Mouse (Mus musculus): ENCODE results near the gene Setdb2. TPM values are rescaled to one million over a fixed set of nuclear protein-coding genes. Genes with fewer than 3 reads are reported as not detected.
A peak's percentile ranks its signal among the peaks of the same experiment; 100 is the strongest.
"Not testable (repeated sequence)": the region's sequence is repeated elsewhere in the genome, so short reads cannot be mapped to it uniquely, and the experiment has no call there.

The Setdb2 gene
- 1 to 10 TPM; 3.8 to 4.0 TPM for total RNA-seq (2021)

DNA sequence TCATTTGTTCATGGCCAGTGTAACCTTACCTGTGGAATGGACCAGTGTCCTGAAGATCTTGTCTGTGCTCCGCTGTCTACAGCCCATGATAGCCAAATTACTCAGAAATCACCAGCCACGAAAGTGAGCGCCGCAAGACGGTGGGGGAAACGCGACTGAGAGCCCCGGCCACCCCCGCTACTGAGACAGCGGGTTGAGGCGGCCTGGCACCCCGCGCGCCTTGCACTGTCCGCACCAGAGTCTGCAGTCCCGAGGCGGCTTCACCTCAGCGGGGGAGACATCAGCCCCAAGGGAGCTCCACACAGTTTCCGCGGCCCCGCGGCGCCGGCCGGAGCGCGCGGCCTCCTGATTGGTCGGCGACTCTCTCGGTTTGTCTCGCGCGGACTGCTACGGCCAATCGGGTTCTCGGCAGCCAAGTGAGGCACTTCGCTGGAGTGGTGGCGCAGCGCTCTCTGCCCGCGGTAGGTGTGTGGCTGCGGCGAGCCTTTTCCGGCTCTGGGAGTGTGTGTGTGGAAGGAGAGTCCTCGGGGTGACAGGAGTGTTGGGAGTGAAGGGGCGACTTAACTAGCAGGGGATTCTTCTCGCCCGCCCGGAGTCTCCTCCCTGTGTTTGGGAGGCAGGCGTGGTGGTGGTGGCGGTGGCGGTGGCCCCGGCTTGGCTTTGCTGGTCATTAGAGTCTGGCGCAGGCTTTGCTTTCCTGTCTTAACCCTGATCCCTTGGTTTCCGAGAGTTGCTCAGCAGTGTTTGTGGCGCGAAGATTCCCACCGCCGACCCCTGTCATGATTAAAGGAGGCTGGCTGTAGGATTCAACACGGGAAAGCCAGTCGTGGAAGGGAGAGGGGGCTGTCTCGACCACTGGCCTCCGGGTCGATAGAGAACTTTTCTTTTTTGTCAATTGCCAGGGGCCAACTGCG lies at the start of gene Setdb2, which contains the start of gene Cab39l:
Gene Setdb2, minus strand, starts transcription at position 327 of the 914 bp plus-strand sequence.
Gene Cab39l, plus strand, starts transcription at position 415 of the 914 bp plus-strand sequence.
- intact Hi-C loops (cut with DNase I) = no loop called here
- DNase-seq (ENCODE audit: extremely low spot score in 1 of 2, low spot score in 2 of 2) = peak; percentile 91 to 94

- DNase-seq (ENCODE audit: extremely low spot score in 1 of 2, low spot score in 2 of 2) = no peak
- intact Hi-C loops (cut with DNase I) = no loop called here
Measured at GRCm38 (mm10) chr14:59485247-59485810, 44.6 kb upstream of the Setdb2 start.

- intact Hi-C loops (cut with DNase I) = no loop called here
- no peak for DNase-seq (ENCODE audit: extremely low spot score in 1 of 2, low spot score in 2 of 2)
Measured at GRCm38 (mm10) chr14:59478699-59479098, 38.0 kb upstream of the Setdb2 start.

DNA sequence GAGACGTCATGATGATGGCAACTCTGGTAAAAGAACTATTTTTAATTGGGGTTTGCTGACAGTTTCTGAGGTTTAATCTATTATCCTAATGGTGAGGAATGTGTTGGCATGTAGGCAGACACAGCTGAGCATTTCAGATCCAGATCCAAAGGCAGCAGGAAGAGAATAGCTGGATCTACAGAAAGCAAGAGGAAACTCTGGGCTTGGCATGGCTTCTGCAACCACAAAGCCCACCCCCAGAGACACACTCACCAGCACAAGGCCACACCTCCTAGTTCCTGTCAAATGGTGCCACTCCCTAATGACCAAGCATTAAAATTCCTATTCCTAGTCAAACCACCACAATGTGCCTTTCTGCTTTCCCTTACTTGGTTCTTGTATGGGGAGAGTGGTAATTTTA lies 30.1 kb upstream of the Setdb2 start:
- no peak for DNase-seq (ENCODE audit: extremely low spot score in 1 of 2, low spot score in 2 of 2)
- intact Hi-C loops (cut with DNase I) = no loop called here

DNA sequence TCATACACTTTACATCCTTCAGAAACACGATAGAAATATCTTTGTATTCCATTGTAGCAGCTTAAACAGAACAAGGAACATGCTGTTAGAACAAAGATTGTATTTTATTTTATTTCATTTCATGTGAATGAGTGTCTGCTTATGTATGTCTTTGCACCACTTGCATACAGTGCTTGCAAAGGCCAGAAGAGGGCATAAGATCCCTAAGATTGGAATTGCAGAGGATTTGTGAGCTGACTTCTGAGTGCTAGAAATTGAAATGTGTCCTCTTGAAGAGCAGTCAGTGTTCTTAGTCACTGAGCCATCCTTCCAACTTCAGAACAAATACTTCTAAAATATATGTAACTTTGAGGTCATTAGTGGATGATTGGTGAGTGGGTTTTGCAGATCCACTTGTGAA lies 27.1 kb upstream of the Setdb2 start:
- intact Hi-C loops (cut with DNase I) = loop anchor here (5.0 kb wide), 1 partner anchor 90 kb away; no protein-coding TSS in a partner anchor
- no peak for DNase-seq (ENCODE audit: extremely low spot score in 1 of 2, low spot score in 2 of 2)

DNA sequence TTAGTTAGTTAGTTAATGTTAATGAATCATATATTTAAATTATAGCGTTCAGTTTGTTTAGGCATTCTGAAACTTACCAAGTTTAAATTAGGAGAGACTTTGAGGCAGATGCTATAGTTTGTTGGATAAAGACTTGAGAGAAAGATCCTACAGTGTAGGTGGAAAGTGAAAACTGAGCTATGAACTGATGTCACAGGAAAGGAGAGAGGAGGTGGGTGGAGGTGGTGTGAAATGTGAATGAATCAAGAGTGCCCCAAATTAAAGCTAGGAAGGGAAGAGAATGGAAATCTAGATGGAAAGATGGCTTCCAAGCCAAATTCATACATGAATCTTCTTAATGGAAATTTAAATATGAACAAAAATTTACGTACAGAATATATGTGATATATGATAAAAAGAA lies 25.8 kb upstream of the Setdb2 start:
- no peak for DNase-seq (ENCODE audit: extremely low spot score in 1 of 2, low spot score in 2 of 2)
- intact Hi-C loops (cut with DNase I) = loop anchor here (5.0 kb wide), 1 partner anchor 91 kb away; no protein-coding TSS in a partner anchor

GRCm38 (mm10) chr14:59447981-59448380 lies 7.3 kb upstream of the Setdb2 start:
- intact Hi-C loops (cut with DNase I) = no loop called here
- DNase-seq (ENCODE audit: extremely low spot score in 1 of 2, low spot score in 2 of 2) = no peak

GRCm38 (mm10) chr14:59445421-59445820 lies 4.7 kb upstream of the Setdb2 start:
- intact Hi-C loops (cut with DNase I) = no loop called here
- no peak for DNase-seq (ENCODE audit: extremely low spot score in 1 of 2, low spot score in 2 of 2)

- intact Hi-C loops (cut with DNase I) = no loop called here
Measured at GRCm38 (mm10) chr14:59441472-59441805, 755 bp upstream of the Setdb2 start.

DNA sequence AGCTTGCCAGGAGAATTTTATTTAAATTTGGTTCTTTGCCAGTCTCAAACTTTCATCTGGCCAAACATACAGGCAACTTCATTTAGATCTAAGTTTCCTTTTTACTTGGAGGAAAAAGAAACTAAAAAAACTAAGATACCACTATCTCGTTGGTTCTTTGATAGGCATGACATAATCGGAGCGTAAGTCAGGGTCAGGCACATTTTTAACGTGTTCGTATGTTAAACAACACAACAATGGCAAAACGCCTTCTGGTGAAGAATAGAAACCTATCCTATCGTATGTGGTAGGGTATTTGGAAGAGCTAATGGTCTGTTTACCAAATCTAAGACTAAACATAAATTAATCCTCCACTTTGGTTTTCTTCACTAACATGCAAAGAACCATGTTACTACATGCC lies 645 bp downstream of the Setdb2 start:
- intact Hi-C loops (cut with DNase I) = no loop called here

More at GRCm38 (mm10) chr14:59441472-59441805, 755 bp upstream of the Setdb2 start:
- no peak for DNase-seq (ENCODE audit: extremely low spot score in 1 of 2, low spot score in 2 of 2)

GRCm38 (mm10) chr14:59438505-59438904 lies 2.2 kb downstream of the Setdb2 start:
- intact Hi-C loops (cut with DNase I) = no loop called here

More for the DNA sequence above, 645 bp downstream of the Setdb2 start:
- no peak for DNase-seq (ENCODE audit: extremely low spot score in 1 of 2, low spot score in 2 of 2)

GRCm38 (mm10) chr14:59437398-59437797 lies 3.3 kb downstream of the Setdb2 start:
- intact Hi-C loops (cut with DNase I) = no loop called here
- DNase-seq (ENCODE audit: extremely low spot score in 1 of 2, low spot score in 2 of 2) = no peak

More at GRCm38 (mm10) chr14:59438505-59438904, 2.2 kb downstream of the Setdb2 start:
- no peak for DNase-seq (ENCODE audit: extremely low spot score in 1 of 2, low spot score in 2 of 2)

DNA sequence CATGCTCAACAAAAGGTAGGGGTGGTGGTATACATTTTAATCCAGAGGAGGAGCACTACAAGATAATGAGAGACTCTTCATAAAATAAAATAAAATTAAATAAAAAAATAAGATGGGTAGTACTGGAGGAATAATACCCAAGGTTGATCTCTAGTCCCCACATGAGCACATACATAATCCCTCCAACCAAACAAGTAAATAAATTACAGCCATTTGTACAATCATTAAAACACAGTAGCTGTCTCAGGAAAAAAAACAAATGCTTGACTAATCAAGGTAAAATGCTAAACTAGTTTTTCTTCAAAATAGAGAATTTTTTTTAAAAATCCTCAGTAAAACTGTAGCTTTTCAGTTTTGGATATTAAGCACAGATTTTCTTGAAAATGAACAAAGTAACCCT lies 5.5 kb downstream of the Setdb2 start:
- intact Hi-C loops (cut with DNase I) = no loop called here
- DNase-seq (ENCODE audit: extremely low spot score in 1 of 2, low spot score in 2 of 2) = no peak

- intact Hi-C loops (cut with DNase I) = no loop called here
- no peak for DNase-seq (ENCODE audit: extremely low spot score in 1 of 2, low spot score in 2 of 2)
Measured at GRCm38 (mm10) chr14:59433902-59434301, 6.8 kb downstream of the Setdb2 start.

DNA sequence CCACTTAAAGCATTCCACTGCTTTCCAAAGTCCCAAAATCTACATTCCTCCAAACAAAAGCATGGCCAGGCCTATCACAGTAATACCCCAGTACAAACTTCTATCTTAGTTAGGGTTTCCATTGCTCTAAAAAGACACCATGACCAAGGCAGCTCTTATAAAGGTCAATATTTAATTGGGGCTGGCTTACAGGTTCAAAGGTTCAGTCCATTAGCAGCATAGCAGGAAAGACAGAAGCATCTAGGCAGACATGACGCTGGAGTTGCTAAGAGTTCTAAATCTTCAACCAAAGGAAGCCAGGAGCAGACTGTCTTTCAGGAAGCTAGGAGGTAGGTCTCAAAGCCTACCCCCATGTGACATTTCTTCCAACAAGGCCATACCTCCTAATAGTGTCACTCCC lies 10.1 kb downstream of the Setdb2 start:
- intact Hi-C loops (cut with DNase I) = no loop called here
- no peak for DNase-seq (ENCODE audit: extremely low spot score in 1 of 2, low spot score in 2 of 2)

DNA sequence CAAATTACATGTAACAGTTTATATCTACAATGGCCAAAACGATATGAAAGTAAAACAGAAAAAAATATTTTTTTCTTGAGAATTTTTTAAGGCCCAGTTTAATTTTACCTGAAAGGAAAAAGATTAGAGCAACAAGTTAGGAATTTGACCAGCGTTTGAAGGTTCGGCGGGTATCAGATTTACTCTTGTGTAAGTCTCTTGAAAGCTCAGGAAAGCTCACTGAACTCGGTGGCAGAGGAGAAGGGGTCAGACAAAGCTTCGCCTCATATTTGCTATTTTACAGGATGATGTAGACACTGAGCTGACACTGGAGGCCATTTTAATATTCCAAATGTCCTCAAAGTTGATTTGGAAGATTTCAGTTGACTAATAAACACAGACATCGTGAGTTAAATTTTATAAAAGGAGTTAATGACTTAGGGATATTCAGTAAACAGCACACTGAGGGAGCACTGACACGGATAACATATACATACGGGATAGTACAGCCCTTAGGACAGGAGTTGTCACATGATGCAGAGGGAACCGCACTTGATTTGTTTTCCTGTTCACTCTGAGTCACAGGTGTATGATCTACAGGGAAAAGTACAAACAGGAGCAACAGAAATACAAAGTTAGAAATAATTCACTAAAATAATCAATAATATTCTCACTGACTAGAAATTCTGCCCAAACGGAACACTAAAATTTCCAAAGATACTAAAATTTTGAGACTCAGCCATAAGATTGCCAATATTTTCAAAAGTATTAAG lies 17.6 kb downstream of the Setdb2 start:
- no peak for DNase-seq (ENCODE audit: extremely low spot score in 1 of 2, low spot score in 2 of 2)
- intact Hi-C loops (cut with DNase I) = no loop called here

DNA sequence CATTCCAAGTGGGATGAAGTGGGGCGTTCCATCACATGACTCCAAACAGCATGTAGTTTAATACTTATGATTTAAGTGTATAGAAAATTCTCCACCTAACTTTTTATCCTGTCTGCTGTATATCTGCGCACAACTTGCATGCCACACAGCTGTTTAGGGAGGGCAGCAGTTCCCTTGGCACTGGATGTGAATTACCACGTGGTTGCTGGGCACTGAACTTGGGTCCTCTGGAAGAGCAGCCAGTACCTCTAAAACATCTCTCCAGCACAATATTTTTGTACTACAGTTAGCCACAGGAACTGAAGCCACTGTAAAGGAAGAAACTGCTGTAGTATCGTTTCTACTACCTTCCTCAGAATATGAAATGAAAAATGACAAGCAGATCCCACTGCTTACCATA lies 22.5 kb downstream of the Setdb2 start:
- intact Hi-C loops (cut with DNase I) = no loop called here
- no peak for DNase-seq (ENCODE audit: extremely low spot score in 1 of 2, low spot score in 2 of 2)

DNA sequence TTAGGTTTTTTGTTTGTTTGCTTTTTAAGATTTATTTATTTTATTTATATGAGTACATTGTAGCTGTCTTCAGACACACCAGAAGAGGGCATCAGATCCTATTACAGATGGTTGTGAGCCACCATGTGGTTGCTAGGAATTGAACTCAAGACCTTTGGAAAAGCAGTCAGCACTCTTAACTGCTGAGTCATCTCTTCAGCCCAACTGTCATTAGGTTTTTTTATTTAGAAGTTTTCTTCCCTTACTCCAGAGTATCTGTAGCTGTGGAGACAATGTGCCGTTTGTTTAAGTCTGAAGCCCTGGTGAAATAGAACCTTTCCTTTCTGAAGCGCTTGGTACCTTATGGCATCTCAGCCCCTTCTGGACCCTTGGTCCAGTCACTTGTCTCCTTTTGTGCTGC lies 25.7 kb downstream of the Setdb2 start:
- intact Hi-C loops (cut with DNase I); DNase-seq (ENCODE audit: extremely low spot score in 1 of 2, low spot score in 2 of 2): not testable (repeated sequence)

- DNase-seq (ENCODE audit: extremely low spot score in 1 of 2, low spot score in 2 of 2) = no peak
- intact Hi-C loops (cut with DNase I) = no loop called here
Measured at GRCm38 (mm10) chr14:59396999-59397398, 43.7 kb downstream of the Setdb2 start.

Measured in left cerebral cortex, postnatal 10 days (tissue).